Mouse (Mus musculus) cerebellum, adult 9-11 months (tissue): Measurements from ENCODE around the gene Clic3.

Experiments
- DNase-seq: peaks from one replicate; pipeline ENCODE4 v3.0.0; 2022

Clic3 gene

GRCm38 (mm10) chr2:25484901-25485647 lies 28.4 kb downstream of the Clic3 start:
- DNase-seq = peak; percentile 98

GRCm38 (mm10) chr2:25487965-25488670 lies 31.5 kb downstream of the Clic3 start:
- DNase-seq = no peak

GRCm38 (mm10) chr2:25488671-25489068 lies 32.0 kb downstream of the Clic3 start:
- DNase-seq = peak; percentile 74

GRCm38 (mm10) chr2:25492988-25493387 lies 36.4 kb downstream of the Clic3 start:
- DNase-seq = no peak

GRCm38 (mm10) chr2:25493476-25493961 lies 36.9 kb downstream of the Clic3 start, which contains the start of gene Lcn12:
Gene Lcn12 (minus strand): TSS chr2:25493911.
- DNase-seq = peak; percentile 85

- DNase-seq = peak; percentile 76
These were observed 39.8 kb downstream of the Clic3 start for GRCm38 (mm10) chr2:25496462-25496861.

GRCm38 (mm10) chr2:25497846-25498575 lies 41.4 kb downstream of the Clic3 start:
- DNase-seq = peak; percentile 65

GRCm38 (mm10) chr2:25498622-25499478 lies 42.2 kb downstream of the Clic3 start:
- DNase-seq = peak; percentile 59

GRCm38 (mm10) chr2:25500071-25500575 lies 43.5 kb downstream of the Clic3 start:
- no peak for DNase-seq

- DNase-seq = peak; percentile 90
These were observed 44.2 kb downstream of the Clic3 start, which contains the start of gene Fbxw5 for GRCm38 (mm10) chr2:25500576-25501405. Gene Fbxw5 (plus strand): TSS chr2:25500750.

GRCm38 (mm10) chr2:25501593-25502486 lies 45.2 kb downstream of the Clic3 start, which contains the start of gene C8g:
Gene C8g (minus strand): TSS chr2:25501719.
- DNase-seq = peak; percentile 73

- peak; percentile 39 for DNase-seq
These were observed 46.1 kb downstream of the Clic3 start for GRCm38 (mm10) chr2:25502726-25503125.

GRCm38 (mm10) chr2:25504538-25504937 lies 47.9 kb downstream of the Clic3 start:
- DNase-seq = peak; percentile 31

GRCm38 (mm10) chr2:25505000-25505399 lies 48.4 kb downstream of the Clic3 start:
- peak; percentile 25 for DNase-seq

GRCm38 (mm10) chr2:25505860-25506259 lies 49.2 kb downstream of the Clic3 start:
- DNase-seq = peak; percentile 47

- DNase-seq = peak; percentile 31
These were observed 50.3 kb downstream of the Clic3 start for GRCm38 (mm10) chr2:25506964-25507363.
